Mouse (Mus musculus): ENCODE measurements at regions not wholly inside any gene's neighbourhood (a gene's known extent, or its start where the extent isn't known, plus 50 kb on each side); places are given as distances from the start of the nearest gene placed in this dataset.

GRCm38 (mm10) chr8:56735021-56735420 is 184.1 kb downstream of the Fbxo8 start:
- TF ChIP-seq EP300 (IDR thresholded peaks at IDR 0.05; ENCODE audit: low read depth), result no peak
- no peak for TF ChIP-seq CTCF (IDR thresholded peaks at IDR 0.05; ENCODE audit: low read depth)
